Mouse (Mus musculus) heart, postnatal 0 days (tissue): ENCODE data around the gene Pnmal2. TPM values are rescaled to one million over a fixed set of nuclear protein-coding genes. Genes with fewer than 3 reads are reported as not detected.

Source experiments
- ATAC-seq: fragments of 200-750 bp; cut with Nextera tagmentation; 2 replicates; pipeline ENCODE4 v1.8.0; 2017; ENCODE audit warnings: low read depth, moderate number of reproducible peaks, moderate library complexity; ENCODE audit not compliant: insufficient read depth
- DNase-seq: peaks from one replicate; pipeline ENCODE4 v3.0.0-alpha.2; 2016; ENCODE audit warnings: low spot score
- H3K27ac ChIP-seq: fragments of 300-500 bp; sonication (generic); 2 replicates; pipeline ENCODE4 v1.5.1; 2014; ENCODE audit warnings: low read depth, mild to moderate bottlenecking
- H3K27me3 ChIP-seq: fragments of 300-500 bp; sonication (generic); 2 replicates; pipeline ENCODE4 v1.6.1; 2014; ENCODE audit warnings: low read length, mixed read lengths; ENCODE audit not compliant: control insufficient read depth, insufficient read depth
- H3K36me3 ChIP-seq: fragments of 300-500 bp; sonication (generic); replicated peaks from 2 replicates; pipeline ENCODE4 v1.6.1; 2014; ENCODE audit warnings: low read length, mixed read lengths; ENCODE audit not compliant: control insufficient read depth, insufficient read depth
- H3K4me1 ChIP-seq: fragments of 300-500 bp; sonication (generic); 2 replicates; pipeline ENCODE4 v1.6.1; 2014; ENCODE audit warnings: antibody characterized with exemption; ENCODE audit not compliant: control insufficient read depth, insufficient read depth
- H3K4me2 ChIP-seq: fragments of 300-500 bp; sonication (generic); 2 replicates; pipeline ENCODE4 v1.6.1; 2014; ENCODE audit warnings: low read depth, mild to moderate bottlenecking, low read length, moderate library complexity
- H3K4me3 ChIP-seq: fragments of 300-500 bp; sonication (generic); 2 replicates; pipeline ENCODE4 v1.5.1; 2014; ENCODE audit warnings: low read depth, low read length
- H3K9ac ChIP-seq: fragments of 300-500 bp; sonication (generic); replicated peaks from 2 replicates; pipeline ENCODE4 v1.6.1; 2014; ENCODE audit warnings: low read depth, low read length, mixed read lengths
- H3K9me3 ChIP-seq: fragments of 300-500 bp; sonication (generic); replicated peaks from 2 replicates; pipeline ENCODE4 v1.6.1; 2016; ENCODE audit warnings: low read length; ENCODE audit not compliant: control insufficient read depth
- CTCF ChIP-seq: IDR thresholded peaks from 2 replicates; pipeline ENCODE4 v1.5.1; 2016; ENCODE audit warnings: antibody characterized with exemption, control low read depth, low read depth
- EP300 ChIP-seq: IDR thresholded peaks from 2 replicates; pipeline ENCODE4 v1.6.1; 2016; ENCODE audit warnings: antibody characterized with exemption, low read depth
- WGBS: fragments of 180-500 bp; shearing (Covaris S2); extraction: QIAGEN DNeasy Blood & Tissue Kit; methylation state at CpG from one replicate; pipeline ENCODE4 v1.1.7; 2014; 5-methylcytosine and 5-hydroxymethylcytosine counted together
- polyA plus RNA-seq: library from polyadenylated mRNA; unstranded; fragments of >200 nt; fragmentation: Nextera tagmentation; extraction: Ambion mirVana; gene quantifications from 2 replicates; pipeline ENCODE4 v1.2.1, GENCODE M21; 2015
- total RNA-seq: library from RNA; depleted of rRNA; stranded (reverse); fragments of >200 nt; gene quantifications from 2 replicates; pipeline ENCODE4 v1.2.3, GENCODE M21; 2014; ENCODE audit warnings: low replicate concordance

Gene Pnmal2
- total and polyA plus RNA-seq, 2 experiments from 2014 or later, result 3.4 to 4.0 TPM

- Histone ChIP-seq H3K4me3 (no peak overlapping the region), H3K9ac (no peak overlapping the region), H3K9me3 (no peaks in the 10 kb centered on the region), H3K4me2 (no peak overlapping the region), H3K36me3 (no peaks in the 10 kb centered on the region), H3K27ac (no peak overlapping the region), H3K4me1 (peaks cover 21% of the 10 kb centered on the region; the same call in 1 of the 2 replicates), H3K27me3 (no peaks in the 10 kb centered on the region)
- TF ChIP-seq EP300 (no peak), CTCF (no peak)
- 81% methylated on average over 6 of the region's 6 CpGs for WGBS
- DNase-seq (no peak), ATAC-seq (no peak)
Measured at GRCm38 (mm10) chr7:16978173-16978572, 33.7 kb downstream of the Pnmal2 start.

GRCm38 (mm10) chr7:16978593-16978992 lies 34.1 kb downstream of the Pnmal2 start:
- ATAC-seq (no peak), DNase-seq (no peak)
- no peak overlapping the region for H3K4me2 ChIP-seq
- 83% methylated on average over 3 of the region's 3 CpGs for WGBS
- H3K4me3 ChIP-seq, result no peak overlapping the region
- no peaks in the 10 kb centered on the region for H3K27me3 ChIP-seq
- H3K27ac ChIP-seq, result no peak overlapping the region
- no peaks in the 10 kb centered on the region for H3K36me3 ChIP-seq
- TF ChIP-seq CTCF, result no peak
- no peak for TF ChIP-seq EP300
- no peak overlapping the region for H3K9ac ChIP-seq
- H3K9me3 ChIP-seq, result no peaks in the 10 kb centered on the region
- peaks cover 21% of the 10 kb centered on the region; the same call in 1 of the 2 replicates for H3K4me1 ChIP-seq

GRCm38 (mm10) chr7:16980348-16980747 lies 35.9 kb downstream of the Pnmal2 start:
- Histone ChIP-seq H3K27ac (peak overlapping the region; percentile 82), H3K9me3 (no peaks in the 10 kb centered on the region), H3K4me2 (peak overlapping the region; percentile 65), H3K27me3 (no peaks in the 10 kb centered on the region), H3K4me1 (peaks cover 12% of the 10 kb centered on the region; the same call in 1 of the 2 replicates), H3K4me3 (peak overlapping the region; percentile 28), H3K36me3 (no peaks in the 10 kb centered on the region), H3K9ac (0 out of 2 replicates have a peak overlapping the region, but pooled peaks have one; percentile 42)
- ATAC-seq (peak; percentile 57), DNase-seq (peak; percentile 53)
- TF ChIP-seq CTCF, result no peak
- no peak for TF ChIP-seq EP300
- under 1% methylated on average over 12 of the region's 12 CpGs for WGBS

GRCm38 (mm10) chr7:16982859-16983568 lies 38.5 kb downstream of the Pnmal2 start, which contains the start of gene Gm42372:
Gm42372 (plus strand) TSS chr7:16983086.
- H3K4me2 ChIP-seq, result no peak within 1 kb of the TSS

GRCm38 (mm10) chr7:16987541-16988149 lies 43.2 kb downstream of the Pnmal2 start:
- H3K4me2 ChIP-seq, result no peak overlapping the region
- H3K27ac ChIP-seq, result 0 out of 2 replicates have a peak overlapping the region, but pooled peaks have one; percentile 8
- no peaks in the 10 kb centered on the region for H3K27me3 ChIP-seq
- no peak for DNase-seq
- peaks cover 37% of the 10 kb centered on the region for H3K4me1 ChIP-seq
- TF ChIP-seq CTCF (no peak), EP300 (no peak)
- H3K9me3 ChIP-seq, result no peaks in the 10 kb centered on the region
- no peak for ATAC-seq
- 30% methylated on average over 7 of the region's 7 CpGs for WGBS
- H3K36me3 ChIP-seq, result no peaks in the 10 kb centered on the region
- no peak overlapping the region for H3K9ac ChIP-seq
- no peak overlapping the region for H3K4me3 ChIP-seq

More at GRCm38 (mm10) chr7:16982859-16983568, 38.5 kb downstream of the Pnmal2 start, which contains the start of gene Gm42372:
- DNase-seq, result no peak
- Histone ChIP-seq H3K4me3 (no peak within 1 kb of the TSS), H3K27me3 (no peaks in the 10 kb centered on the region), H3K9ac (no peak within 1 kb of the TSS), H3K4me1 (peaks cover 23% of the 10 kb centered on the region), H3K27ac (no peak within 1 kb of the TSS), H3K9me3 (no peaks in the 10 kb centered on the region), H3K36me3 (no peaks in the 10 kb centered on the region)
- WGBS, result 40% methylated on average over 26 of the region's 26 CpGs
- ATAC-seq, result no peak
- no peak for TF ChIP-seq EP300
